Mouse (Mus musculus): ENCODE measurements around the gene Gm9045. TPM values are rescaled to one million over a fixed set of nuclear protein-coding genes. Genes with fewer than 3 reads are reported as not detected.
"Not testable (repeated sequence)": the region's sequence is repeated elsewhere in the genome, so short reads cannot be mapped to it uniquely, and the experiment has no call there.

Gm9045 gene
- not detected in 2 replicates for polyA plus RNA-seq (2014; fragmentation: Nextera tagmentation; extraction: Ambion mirVana)

DNA sequence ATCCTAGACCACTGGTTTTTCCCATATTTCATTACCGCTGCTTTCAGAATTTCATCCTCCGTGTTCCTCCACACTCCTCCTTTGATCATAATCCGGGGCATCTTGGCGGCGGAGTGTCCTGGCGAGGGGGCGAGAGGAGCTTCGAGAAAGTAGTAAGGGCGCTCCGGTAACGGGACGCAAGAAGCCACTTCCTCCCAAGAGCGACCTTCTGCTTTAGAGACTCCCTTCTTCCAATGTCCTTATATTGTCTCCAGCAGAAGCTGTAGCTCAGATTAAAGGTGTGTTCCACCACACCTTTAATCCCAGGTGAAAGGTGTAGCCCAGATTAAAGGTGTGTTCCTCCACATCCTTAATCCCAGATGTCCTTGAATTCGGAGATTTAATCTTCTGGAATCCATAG lies at the start of gene Gm9045:
Gene Gm9045 (minus strand): TSS at position 101 of the 400 bp plus-strand sequence.
- H3K27ac ChIP-seq (replicated peaks; ENCODE audit: low read depth, low read length); H3K9me3 ChIP-seq (ENCODE audit: control insufficient read depth, low read length); H3K4me3 ChIP-seq (ENCODE audit: low read depth, low read length); ATAC-seq (ENCODE audit: insufficient number of reproducible peaks, low FRiP score, low TSS enrichment, low read depth); DNase-seq (ENCODE audit: low spot score); H3K4me1 ChIP-seq (ENCODE audit: control insufficient read depth, insufficient read depth, low read length); H3K27me3 ChIP-seq (ENCODE audit: control insufficient read depth, insufficient read depth, low read length); H3K9ac ChIP-seq (ENCODE audit: low read length); H3K36me3 ChIP-seq (ENCODE audit: control insufficient read depth, insufficient read depth, low read length); H3K4me2 ChIP-seq (ENCODE audit: low read depth, severe bottlenecking): not testable (repeated sequence)
- no CpG with 5 or more reads among the region's 14 CpGs for WGBS

DNA sequence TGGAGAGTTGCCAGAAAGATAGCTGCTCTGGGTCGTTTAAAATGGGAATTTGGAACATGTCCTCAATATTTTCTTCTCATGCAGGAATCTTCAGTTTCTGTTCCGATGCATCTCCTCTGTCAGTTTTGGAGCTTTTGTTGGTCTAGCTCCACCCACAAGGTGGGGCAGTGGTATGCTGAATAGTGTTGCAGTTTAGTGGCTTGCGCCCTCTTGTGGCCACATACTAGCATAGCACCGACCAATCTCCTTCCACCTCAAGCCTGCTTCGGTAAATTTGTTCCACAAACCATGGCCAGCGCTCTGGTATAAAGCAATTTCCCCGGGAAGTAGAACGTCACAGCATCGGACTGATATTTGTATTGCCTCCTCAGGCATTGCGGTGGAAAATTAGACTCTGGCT lies 32.8 kb upstream of the Gm9045 start:
- H3K9me3 ChIP-seq (ENCODE audit: control insufficient read depth, low read length), result no peaks in the 10 kb centered on the region
- no peaks in the 10 kb centered on the region for H3K4me1 ChIP-seq (ENCODE audit: control insufficient read depth, insufficient read depth, low read length)
- WGBS, result 9% methylated on average over 10 of the region's 10 CpGs
- DNase-seq (ENCODE audit: low spot score) (peak; percentile 89), ATAC-seq (ENCODE audit: insufficient number of reproducible peaks, low FRiP score, low TSS enrichment, low read depth) (peak; percentile 75; the same call in 1 of the 2 replicates)
- no peaks in the 10 kb centered on the region for H3K36me3 ChIP-seq (ENCODE audit: control insufficient read depth, insufficient read depth, low read length)
- no peaks in the 10 kb centered on the region for H3K27me3 ChIP-seq (ENCODE audit: control insufficient read depth, insufficient read depth, low read length)
- no peak overlapping the region for H3K27ac ChIP-seq (replicated peaks; ENCODE audit: low read depth, low read length)
- no peak overlapping the region for H3K4me3 ChIP-seq (ENCODE audit: low read depth, low read length)
- no peak overlapping the region for H3K9ac ChIP-seq (ENCODE audit: low read length)
- H3K4me2 ChIP-seq (ENCODE audit: low read depth, severe bottlenecking), result no peak overlapping the region

DNA sequence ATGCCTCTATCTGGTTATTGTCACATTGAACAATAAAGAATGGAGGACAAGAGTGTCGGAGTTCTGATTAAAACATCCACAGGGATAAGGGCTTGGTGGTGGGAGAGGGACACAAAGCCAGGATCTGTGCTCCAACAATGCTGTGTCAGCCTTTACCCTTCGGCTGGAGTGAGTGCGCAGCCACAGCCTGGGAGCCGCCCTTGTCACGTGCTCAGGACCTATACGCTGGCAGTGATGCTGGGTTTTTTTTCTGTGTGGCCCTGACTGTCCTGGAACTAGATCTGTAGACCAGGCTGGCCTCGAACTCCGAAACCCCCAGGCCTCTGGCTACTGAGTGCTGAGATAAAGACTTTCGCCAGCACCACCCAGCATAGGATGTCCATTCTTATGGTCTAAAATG lies 31.9 kb upstream of the Gm9045 start:
- Histone ChIP-seq H3K36me3 (ENCODE audit: control insufficient read depth, insufficient read depth, low read length) (no peaks in the 10 kb centered on the region), H3K4me1 (ENCODE audit: control insufficient read depth, insufficient read depth, low read length) (no peaks in the 10 kb centered on the region), H3K27ac (replicated peaks; ENCODE audit: low read depth, low read length) (no peak overlapping the region), H3K27me3 (ENCODE audit: control insufficient read depth, insufficient read depth, low read length) (no peaks in the 10 kb centered on the region), H3K4me2 (ENCODE audit: low read depth, severe bottlenecking) (no peak overlapping the region), H3K4me3 (ENCODE audit: low read depth, low read length) (no peak overlapping the region), H3K9me3 (ENCODE audit: control insufficient read depth, low read length) (no peaks in the 10 kb centered on the region), H3K9ac (ENCODE audit: low read length) (no peak overlapping the region)
- DNase-seq (ENCODE audit: low spot score), result no peak
- 88% methylated on average over 9 of the region's 9 CpGs for WGBS
- no peak for ATAC-seq (ENCODE audit: insufficient number of reproducible peaks, low FRiP score, low TSS enrichment, low read depth)

DNA sequence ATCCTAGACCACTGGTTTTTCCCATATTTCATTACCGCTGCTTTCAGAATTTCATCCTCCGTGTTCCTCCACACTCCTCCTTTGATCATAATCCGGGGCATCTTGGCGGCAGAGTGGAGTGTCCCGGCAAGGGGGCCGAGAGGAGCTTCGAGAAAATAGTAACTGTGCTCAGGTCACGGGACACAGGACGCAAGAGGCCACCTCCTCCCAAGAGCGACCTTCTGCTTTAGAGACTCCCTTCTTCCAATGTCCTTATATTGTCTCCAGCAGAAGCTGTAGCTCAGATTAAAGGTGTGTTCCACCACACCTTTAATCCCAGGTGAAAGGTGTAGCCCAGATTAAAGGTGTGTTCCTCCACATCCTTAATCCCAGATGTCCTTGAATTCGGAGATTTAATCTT lies 16.4 kb upstream of the Gm9045 start, which contains the start of gene Gm9049:
Gene Gm9049 (minus strand): TSS at position 101 of the 400 bp plus-strand sequence.
- H3K27me3 ChIP-seq (ENCODE audit: control insufficient read depth, insufficient read depth, low read length); ATAC-seq (ENCODE audit: insufficient number of reproducible peaks, low FRiP score, low TSS enrichment, low read depth); H3K9ac ChIP-seq (ENCODE audit: low read length); H3K4me3 ChIP-seq (ENCODE audit: low read depth, low read length); H3K36me3 ChIP-seq (ENCODE audit: control insufficient read depth, insufficient read depth, low read length); H3K4me1 ChIP-seq (ENCODE audit: control insufficient read depth, insufficient read depth, low read length); DNase-seq (ENCODE audit: low spot score); H3K27ac ChIP-seq (replicated peaks; ENCODE audit: low read depth, low read length); H3K4me2 ChIP-seq (ENCODE audit: low read depth, severe bottlenecking); H3K9me3 ChIP-seq (ENCODE audit: control insufficient read depth, low read length): not testable (repeated sequence)
- 88% methylated on average over 1 of the region's 11 CpGs for whole genome bisulfite sequencing

DNA sequence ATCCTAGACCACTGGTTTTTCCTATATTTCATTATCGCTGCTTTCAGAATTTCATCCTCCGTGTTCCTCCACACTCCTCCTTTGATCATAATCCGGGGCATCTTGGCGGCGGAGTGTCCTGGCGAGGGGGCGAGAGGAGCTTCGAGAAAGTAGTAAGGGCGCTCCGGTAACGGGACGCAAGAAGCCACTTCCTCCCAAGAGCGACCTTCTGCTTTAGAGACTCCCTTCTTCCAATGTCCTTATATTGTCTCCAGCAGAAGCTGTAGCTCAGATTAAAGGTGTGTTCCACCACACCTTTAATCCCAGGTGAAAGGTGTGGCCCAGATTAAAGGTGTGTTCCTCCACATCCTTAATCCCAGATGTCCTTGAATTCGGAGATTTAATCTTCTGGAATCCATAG lies 10.9 kb upstream of the Gm9045 start, which contains the start of gene Gm9048:
Gene Gm9048 (minus strand): TSS at position 101 of the 400 bp plus-strand sequence.
- not testable (repeated sequence) for DNase-seq (ENCODE audit: low spot score); H3K27ac ChIP-seq (replicated peaks; ENCODE audit: low read depth, low read length); H3K4me3 ChIP-seq (ENCODE audit: low read depth, low read length); H3K9me3 ChIP-seq (ENCODE audit: control insufficient read depth, low read length); H3K9ac ChIP-seq (ENCODE audit: low read length); H3K4me2 ChIP-seq (ENCODE audit: low read depth, severe bottlenecking); H3K27me3 ChIP-seq (ENCODE audit: control insufficient read depth, insufficient read depth, low read length); H3K4me1 ChIP-seq (ENCODE audit: control insufficient read depth, insufficient read depth, low read length); H3K36me3 ChIP-seq (ENCODE audit: control insufficient read depth, insufficient read depth, low read length); ATAC-seq (ENCODE audit: insufficient number of reproducible peaks, low FRiP score, low TSS enrichment, low read depth)
- no CpG with 5 or more reads among the region's 14 CpGs for WGBS

DNA sequence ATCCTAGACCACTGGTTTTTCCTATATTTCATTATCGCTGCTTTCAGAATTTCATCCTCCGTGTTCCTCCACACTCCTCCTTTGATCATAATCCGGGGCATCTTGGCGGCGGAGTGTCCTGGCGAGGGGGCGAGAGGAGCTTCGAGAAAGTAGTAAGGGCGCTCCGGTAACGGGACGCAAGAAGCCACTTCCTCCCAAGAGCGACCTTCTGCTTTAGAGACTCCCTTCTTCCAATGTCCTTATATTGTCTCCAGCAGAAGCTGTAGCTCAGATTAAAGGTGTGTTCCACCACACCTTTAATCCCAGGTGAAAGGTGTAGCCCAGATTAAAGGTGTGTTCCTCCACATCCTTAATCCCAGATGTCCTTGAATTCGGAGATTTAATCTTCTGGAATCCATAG lies 5.5 kb upstream of the Gm9045 start, which contains the start of gene Gm9046:
Gene Gm9046 (minus strand): TSS at position 101 of the 400 bp plus-strand sequence.
- H3K4me1 ChIP-seq (ENCODE audit: control insufficient read depth, insufficient read depth, low read length); H3K4me3 ChIP-seq (ENCODE audit: low read depth, low read length); H3K4me2 ChIP-seq (ENCODE audit: low read depth, severe bottlenecking); H3K36me3 ChIP-seq (ENCODE audit: control insufficient read depth, insufficient read depth, low read length); DNase-seq (ENCODE audit: low spot score); H3K9ac ChIP-seq (ENCODE audit: low read length); H3K9me3 ChIP-seq (ENCODE audit: control insufficient read depth, low read length); H3K27me3 ChIP-seq (ENCODE audit: control insufficient read depth, insufficient read depth, low read length); H3K27ac ChIP-seq (replicated peaks; ENCODE audit: low read depth, low read length); ATAC-seq (ENCODE audit: insufficient number of reproducible peaks, low FRiP score, low TSS enrichment, low read depth): not testable (repeated sequence)
- no CpG with 5 or more reads among the region's 14 CpGs for WGBS

DNA sequence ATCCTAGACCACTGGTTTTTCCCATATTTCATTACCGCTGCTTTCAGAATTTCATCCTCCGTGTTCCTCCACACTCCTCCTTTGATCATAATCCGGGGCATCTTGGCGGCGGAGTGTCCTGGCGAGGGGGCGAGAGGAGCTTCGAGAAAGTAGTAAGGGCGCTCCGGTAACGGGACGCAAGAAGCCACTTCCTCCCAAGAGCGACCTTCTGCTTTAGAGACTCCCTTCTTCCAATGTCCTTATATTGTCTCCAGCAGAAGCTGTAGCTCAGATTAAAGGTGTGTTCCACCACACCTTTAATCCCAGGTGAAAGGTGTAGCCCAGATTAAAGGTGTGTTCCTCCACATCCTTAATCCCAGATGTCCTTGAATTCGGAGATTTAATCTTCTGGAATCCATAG lies 5.3 kb downstream of the Gm9045 start, which contains the start of gene Gm9044:
Gene Gm9044 (minus strand): TSS at position 101 of the 400 bp plus-strand sequence.
- not testable (repeated sequence) for H3K4me3 ChIP-seq (ENCODE audit: low read depth, low read length); H3K27ac ChIP-seq (replicated peaks; ENCODE audit: low read depth, low read length); H3K4me1 ChIP-seq (ENCODE audit: control insufficient read depth, insufficient read depth, low read length); H3K9me3 ChIP-seq (ENCODE audit: control insufficient read depth, low read length); H3K27me3 ChIP-seq (ENCODE audit: control insufficient read depth, insufficient read depth, low read length); DNase-seq (ENCODE audit: low spot score); ATAC-seq (ENCODE audit: insufficient number of reproducible peaks, low FRiP score, low TSS enrichment, low read depth); H3K4me2 ChIP-seq (ENCODE audit: low read depth, severe bottlenecking); H3K9ac ChIP-seq (ENCODE audit: low read length); H3K36me3 ChIP-seq (ENCODE audit: control insufficient read depth, insufficient read depth, low read length)
- no CpG with 5 or more reads among the region's 14 CpGs for WGBS

DNA sequence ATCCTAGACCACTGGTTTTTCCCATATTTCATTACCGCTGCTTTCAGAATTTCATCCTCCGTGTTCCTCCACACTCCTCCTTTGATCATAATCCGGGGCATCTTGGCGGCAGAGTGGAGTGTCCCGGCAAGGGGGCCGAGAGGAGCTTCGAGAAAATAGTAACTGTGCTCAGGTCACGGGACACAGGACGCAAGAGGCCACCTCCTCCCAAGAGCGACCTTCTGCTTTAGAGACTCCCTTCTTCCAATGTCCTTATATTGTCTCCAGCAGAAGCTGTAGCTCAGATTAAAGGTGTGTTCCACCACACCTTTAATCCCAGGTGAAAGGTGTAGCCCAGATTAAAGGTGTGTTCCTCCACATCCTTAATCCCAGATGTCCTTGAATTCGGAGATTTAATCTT lies 10.8 kb downstream of the Gm9045 start, which contains the start of gene Gm9040:
Gene Gm9040 (minus strand): TSS at position 101 of the 400 bp plus-strand sequence.
- not testable (repeated sequence) for H3K27ac ChIP-seq (replicated peaks; ENCODE audit: low read depth, low read length); H3K4me3 ChIP-seq (ENCODE audit: low read depth, low read length); H3K36me3 ChIP-seq (ENCODE audit: control insufficient read depth, insufficient read depth, low read length); H3K4me1 ChIP-seq (ENCODE audit: control insufficient read depth, insufficient read depth, low read length); H3K9me3 ChIP-seq (ENCODE audit: control insufficient read depth, low read length); DNase-seq (ENCODE audit: low spot score); ATAC-seq (ENCODE audit: insufficient number of reproducible peaks, low FRiP score, low TSS enrichment, low read depth); H3K27me3 ChIP-seq (ENCODE audit: control insufficient read depth, insufficient read depth, low read length); H3K9ac ChIP-seq (ENCODE audit: low read length); H3K4me2 ChIP-seq (ENCODE audit: low read depth, severe bottlenecking)
- no CpG with 5 or more reads among the region's 11 CpGs for WGBS

DNA sequence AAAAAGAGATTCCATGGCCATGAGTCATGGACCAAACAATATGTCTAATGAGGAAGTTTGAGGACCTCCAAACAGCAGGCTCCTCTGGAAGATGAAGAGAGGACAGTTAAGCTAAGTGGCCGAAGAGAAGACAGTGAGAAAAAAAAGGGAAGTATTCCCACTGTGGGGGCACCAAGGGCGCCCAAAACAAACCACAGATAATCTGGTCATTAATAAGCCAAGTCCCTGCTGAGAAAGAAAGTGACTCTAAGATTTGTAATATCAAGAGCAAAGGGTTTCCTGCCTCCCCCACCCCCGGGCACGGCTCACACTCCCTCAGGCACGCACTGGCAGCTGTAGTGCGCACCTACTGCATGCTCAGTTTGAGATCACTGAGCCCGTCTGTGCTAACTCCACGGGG lies 18.6 kb downstream of the Gm9045 start:
- 88% methylated on average over 8 of the region's 8 CpGs for WGBS
- no peaks in the 10 kb centered on the region for H3K27me3 ChIP-seq (ENCODE audit: control insufficient read depth, insufficient read depth, low read length)
- ATAC-seq (ENCODE audit: insufficient number of reproducible peaks, low FRiP score, low TSS enrichment, low read depth) (no peak), DNase-seq (ENCODE audit: low spot score) (no peak)
- no peak overlapping the region for H3K4me3 ChIP-seq (ENCODE audit: low read depth, low read length)
- H3K4me2 ChIP-seq (ENCODE audit: low read depth, severe bottlenecking), result no peak overlapping the region
- H3K9me3 ChIP-seq (ENCODE audit: control insufficient read depth, low read length), result no peaks in the 10 kb centered on the region
- H3K9ac ChIP-seq (ENCODE audit: low read length), result no peak overlapping the region
- no peaks in the 10 kb centered on the region for H3K36me3 ChIP-seq (ENCODE audit: control insufficient read depth, insufficient read depth, low read length)
- no peaks in the 10 kb centered on the region for H3K4me1 ChIP-seq (ENCODE audit: control insufficient read depth, insufficient read depth, low read length)
- H3K27ac ChIP-seq (replicated peaks; ENCODE audit: low read depth, low read length), result no peak overlapping the region

Data from limb, embryonic 11.5 days (tissue).